Mouse (Mus musculus): ENCODE data around the gene Cyba.

DNA sequence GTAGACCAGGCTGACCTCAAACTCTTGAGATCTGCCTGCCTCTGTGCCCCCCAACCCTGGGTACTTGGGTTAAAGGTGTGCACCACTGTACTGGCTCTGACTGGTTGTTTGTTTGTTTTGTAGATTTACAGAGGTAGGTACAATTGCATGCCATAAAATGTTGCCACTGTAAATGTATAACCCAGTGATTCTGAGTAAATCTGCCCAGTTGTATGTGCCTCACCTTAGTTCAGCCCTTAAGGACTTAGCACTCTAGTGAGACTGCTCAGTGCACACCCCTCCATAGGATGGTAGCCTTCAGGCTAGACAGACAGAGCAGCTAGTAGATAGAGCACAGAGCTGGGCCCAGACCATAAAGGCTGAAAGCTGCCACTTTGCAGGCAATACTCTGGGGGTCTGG, 39.0 kb downstream of the Cyba start:
- no peak for TF ChIP-seq POLR2A (IDR thresholded peaks at IDR 0.05; ENCODE audit: low read depth, low read length)
- no peak for TF ChIP-seq CTCF (IDR thresholded peaks at IDR 0.05; ENCODE audit: borderline replicate concordance, insufficient read depth, low read length)

All from embryonic fibroblast, embryonic 13.5 days (primary cell).